Mouse (Mus musculus): ENCODE measurements around the gene Polr3gl. TPM values are rescaled to one million over a fixed set of nuclear protein-coding genes. Genes with fewer than 3 reads are reported as not detected.

Polr3gl gene
- polyA plus RNA-seq, 1 experiment from 2014 or later = 12.9 TPM

DNA sequence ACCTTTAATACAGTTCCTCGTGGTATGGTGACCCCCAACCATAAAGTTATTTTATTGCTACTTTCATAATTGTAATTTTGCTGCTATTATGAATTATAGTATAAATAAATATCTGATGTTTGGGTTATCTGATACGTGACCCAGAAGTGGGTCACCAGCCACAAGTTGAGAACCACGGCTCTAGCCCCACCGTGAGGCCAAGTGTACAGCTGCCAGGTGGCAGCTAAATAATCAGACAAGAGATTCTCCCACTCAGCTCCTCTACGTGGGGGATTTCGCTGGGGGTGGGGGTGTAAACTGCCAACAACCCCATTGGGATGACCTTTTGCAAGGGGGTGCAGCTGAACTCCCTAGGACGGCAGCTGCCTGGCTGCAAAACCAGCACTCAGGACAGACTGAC lies 61.9 kb downstream of the Polr3gl start:
- Histone ChIP-seq H3K9me3 (ENCODE audit: low read length) (no peaks in the 10 kb centered on the region), H3K27ac (ENCODE audit: low read depth) (no peak overlapping the region), H3K36me3 (replicated peaks; ENCODE audit: insufficient read depth, low read length) (0 out of 2 replicates have a peak, but pooled peaks cover 3% of the 10 kb centered on the region), H3K27me3 (ENCODE audit: insufficient read depth, low read length) (peaks cover 16% of the 10 kb centered on the region), H3K4me2 (ENCODE audit: low read depth, low read length) (no peak overlapping the region), H3K4me1 (ENCODE audit: insufficient read depth) (no peaks in the 10 kb centered on the region), H3K4me3 (ENCODE audit: low read depth, low read length) (no peak overlapping the region), H3K9ac (replicated peaks) (no peak overlapping the region)
- 46% methylated on average over 7 of the region's 7 CpGs for WGBS (ENCODE audit: insufficient replicate concordance)
- ATAC-seq (no peak), DNase-seq (no peak)
- no peak for TF ChIP-seq EP300 (IDR thresholded peaks at IDR 0.05; ENCODE audit: low read depth)
- peak; percentile 25 for TF ChIP-seq CTCF (IDR thresholded peaks at IDR 0.05; ENCODE audit: low read depth)

DNA sequence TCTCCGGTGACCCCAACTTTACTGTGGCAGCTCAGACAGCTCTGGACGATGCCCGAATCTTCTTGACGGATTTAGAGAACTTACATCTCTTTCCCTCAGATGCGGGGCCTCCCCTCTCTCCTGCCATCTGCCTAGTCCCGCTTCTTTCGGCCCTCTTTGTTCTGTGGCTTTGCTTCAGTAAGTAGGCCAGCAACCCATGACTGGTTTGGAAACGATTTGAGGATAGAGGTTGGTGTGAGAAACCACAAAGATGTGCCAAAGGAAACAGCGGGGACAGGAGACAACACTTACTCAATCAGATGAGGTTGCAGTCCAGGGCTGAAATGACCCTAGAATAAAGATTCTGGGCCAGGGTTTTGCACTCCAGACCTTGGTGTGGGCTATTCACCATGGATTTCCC lies 65.5 kb downstream of the Polr3gl start:
- H3K27me3 ChIP-seq (ENCODE audit: insufficient read depth, low read length) = peaks cover 25% of the 10 kb centered on the region

More for the DNA sequence above, 65.5 kb downstream of the Polr3gl start:
- DNase-seq = no peak
- no peak for TF ChIP-seq EP300 (IDR thresholded peaks at IDR 0.05; ENCODE audit: low read depth)
- no peak for TF ChIP-seq CTCF (IDR thresholded peaks at IDR 0.05; ENCODE audit: low read depth)
- 53% methylated on average over 9 of the region's 9 CpGs for WGBS (ENCODE audit: insufficient replicate concordance)
- no peaks in the 10 kb centered on the region for H3K9me3 ChIP-seq (ENCODE audit: low read length)
- no peak for ATAC-seq
- H3K36me3 ChIP-seq (replicated peaks; ENCODE audit: insufficient read depth, low read length) = 0 out of 2 replicates have a peak, but pooled peaks cover 3% of the 10 kb centered on the region
- no peak overlapping the region for H3K27ac ChIP-seq (ENCODE audit: low read depth)
- H3K4me1 ChIP-seq (ENCODE audit: insufficient read depth) = no peaks in the 10 kb centered on the region
- H3K4me3 ChIP-seq (ENCODE audit: low read depth, low read length) = no peak overlapping the region
- H3K9ac ChIP-seq (replicated peaks) = no peak overlapping the region
- H3K4me2 ChIP-seq (ENCODE audit: low read depth, low read length) = no peak overlapping the region

Other genes with a start within 250 kb of the Polr3gl start
- gene BC107364, start 141.9 kb downstream of the Polr3gl start, polyA plus RNA-seq (2015; fragmentation: Nextera tagmentation; extraction: Ambion mirVana) = not detected in 2 replicates
- 19.2 and 21.8 TPM in 2 replicates for gene Hfe2, start 69.0 kb downstream of the Polr3gl start, polyA plus RNA-seq (2015; fragmentation: Nextera tagmentation; extraction: Ambion mirVana)
- 65.3 and 72.4 TPM in 2 replicates for gene Txnip, start 36.2 kb downstream of the Polr3gl start, polyA plus RNA-seq (2015; fragmentation: Nextera tagmentation; extraction: Ambion mirVana)
- not detected in 2 replicates for gene Gm16253, start 17.2 kb downstream of the Polr3gl start, polyA plus RNA-seq (2015; fragmentation: Nextera tagmentation; extraction: Ambion mirVana)
- gene Ankrd34a, start 2.5 kb upstream of the Polr3gl start, polyA plus RNA-seq (2015; fragmentation: Nextera tagmentation; extraction: Ambion mirVana) = not detected in 2 replicates
- 0.45 and 0.54 TPM in 2 replicates for gene Lix1l, start 7.0 kb upstream of the Polr3gl start, polyA plus RNA-seq (2015; fragmentation: Nextera tagmentation; extraction: Ambion mirVana)
- gene Rbm8a, start 35.8 kb upstream of the Polr3gl start, polyA plus RNA-seq (2015; fragmentation: Nextera tagmentation; extraction: Ambion mirVana) = 54.6 and 56.5 TPM in 2 replicates
- 24.1 and 24.4 TPM in 2 replicates for gene Pex11b, start 41.2 kb upstream of the Polr3gl start, polyA plus RNA-seq (2015; fragmentation: Nextera tagmentation; extraction: Ambion mirVana)
- not detected in 2 replicates for gene Gm42957, start 41.3 kb upstream of the Polr3gl start, polyA plus RNA-seq (2015; fragmentation: Nextera tagmentation; extraction: Ambion mirVana)
- gene Itga10, start 51.4 kb upstream of the Polr3gl start, polyA plus RNA-seq (2015; fragmentation: Nextera tagmentation; extraction: Ambion mirVana) = 0.05 and 0.07 TPM in 2 replicates
- gene Ankrd35, start 76.0 kb upstream of the Polr3gl start, polyA plus RNA-seq (2015; fragmentation: Nextera tagmentation; extraction: Ambion mirVana) = 0.37 and 0.45 TPM in 2 replicates
- 4.6 and 5.2 TPM in 2 replicates for gene Pias3, start 102.2 kb upstream of the Polr3gl start, polyA plus RNA-seq (2015; fragmentation: Nextera tagmentation; extraction: Ambion mirVana)
- 0.29 and 0.38 TPM in 2 replicates for gene Nudt17, start 114.4 kb upstream of the Polr3gl start, polyA plus RNA-seq (2015; fragmentation: Nextera tagmentation; extraction: Ambion mirVana)
- 10.4 and 11.6 TPM in 2 replicates for gene Polr3c, start 133.4 kb upstream of the Polr3gl start, polyA plus RNA-seq (2015; fragmentation: Nextera tagmentation; extraction: Ambion mirVana)
- 28.6 and 29.7 TPM in 2 replicates for gene Rnf115, start 133.5 kb upstream of the Polr3gl start, polyA plus RNA-seq (2015; fragmentation: Nextera tagmentation; extraction: Ambion mirVana)
- 49.4 and 57.7 TPM in 2 replicates for gene Pdzk1, start 235.1 kb upstream of the Polr3gl start, polyA plus RNA-seq (2015; fragmentation: Nextera tagmentation; extraction: Ambion mirVana)
- gene Cd160, start 235.2 kb upstream of the Polr3gl start, polyA plus RNA-seq (2015; fragmentation: Nextera tagmentation; extraction: Ambion mirVana) = 0.78 and 0.89 TPM in 2 replicates